14 mouse cellular contexts compared by ENCODE assay signal in the genomic region with DNA sequence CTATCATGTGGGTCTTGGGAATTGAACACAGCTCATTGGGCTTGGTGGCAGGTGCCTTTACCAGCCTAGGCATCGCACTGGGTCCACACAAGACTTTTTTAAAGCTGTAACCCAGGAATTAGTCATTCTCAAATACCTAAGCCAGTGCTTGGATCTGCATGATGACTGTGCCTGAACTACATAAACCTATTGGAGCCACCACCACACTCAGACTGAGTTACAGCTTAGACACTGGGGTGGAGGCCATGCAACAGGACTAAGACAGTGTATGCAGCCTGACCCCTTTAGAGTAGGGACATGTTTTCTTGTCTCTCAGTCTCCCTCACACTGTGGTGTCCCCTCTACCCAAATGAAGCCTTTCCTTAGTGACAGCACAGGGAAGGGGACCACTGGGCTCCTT.
"Had no signal": no experiment of that assay in that cellular context is flagged by ENCODE, and none has a peak within 500 bp of the region (broad histone marks: within the 10 kb centered on the region; RNA-seq: fewer than 3 reads in every experiment).

No protein-coding gene starts in this region.

- H3K9ac ChIP-seq: lung, embryonic 14.5 days; midbrain, embryonic 12.5 days; neural tube, embryonic 12.5 days; stomach, embryonic 15.5 days had no signal

- H3K4me2 ChIP-seq: lung, embryonic 14.5 days; midbrain, embryonic 12.5 days; neural tube, embryonic 12.5 days; stomach, embryonic 15.5 days had no signal

- ATAC-seq: midbrain, embryonic 16.5 days had no signal

- DNase-seq: lung, adult 18-20 months; lung, embryonic 14.5 days; lung, postnatal 10 days; lung, postnatal 4 days; midbrain, embryonic 14.5 days; right cerebral cortex, postnatal 14 days; thymus, adult 2 months; thymus, postnatal 25 days; thymus, postnatal 4 days had no signal

- H3K27me3 ChIP-seq: midbrain, embryonic 12.5 days; neural tube, embryonic 12.5 days; stomach, embryonic 15.5 days had no signal

- H3K4me3 ChIP-seq: midbrain, embryonic 12.5 days; neural tube, embryonic 12.5 days; stomach, embryonic 15.5 days had no signal

- H3K27ac ChIP-seq: midbrain, embryonic 12.5 days; neural tube, embryonic 12.5 days; stomach, embryonic 15.5 days; stomach, postnatal 0 days had no signal

- H3K4me1 ChIP-seq: midbrain, embryonic 12.5 days; neural tube, embryonic 12.5 days; stomach, embryonic 15.5 days had no signal

- H3K9me3 ChIP-seq: midbrain, embryonic 12.5 days; neural tube, embryonic 12.5 days; stomach, embryonic 15.5 days had no signal
